8 mouse cellular contexts compared by ENCODE assay signal in genomic region chr2:121270521-121271235, GRCm38 (mm10). TPM values are rescaled to one million over a fixed set of nuclear protein-coding genes. Genes with fewer than 3 reads are reported as not detected.
DNase-seq lines count a peak whose midpoint lies in the region; ATAC-seq lines count a peak whose summit lies in the region.

No protein-coding gene starts in this region.

- H3K9ac ChIP-seq in kidney, embryonic 14.5 days (ENCODE audit: low read depth, low read length): peak overlapping the region; percentile 82
- peak overlapping the region; percentile 84 for H3K9ac ChIP-seq in forebrain, embryonic 15.5 days (replicated peaks)
- H3K9ac ChIP-seq in liver, embryonic 16.5 days (ENCODE audit: low read depth, low read length): peak overlapping the region; percentile 86

- 1% methylated on average over 33 of the region's 35 CpGs for WGBS in kidney, embryonic 14.5 days
- 2% methylated on average over 35 of the region's 35 CpGs for WGBS in forebrain, embryonic 15.5 days
- 1% methylated on average over 33 of the region's 35 CpGs for WGBS in liver, embryonic 16.5 days (ENCODE audit: insufficient replicate concordance)

- H3K27ac ChIP-seq in kidney, embryonic 14.5 days (ENCODE audit: low read depth, low read length): peak overlapping the region; percentile 49; the same call in 1 of the 2 replicates
- H3K27ac ChIP-seq in forebrain, embryonic 15.5 days (replicated peaks): peak overlapping the region; percentile 92
- H3K27ac ChIP-seq in liver, embryonic 16.5 days (ENCODE audit: low read length): 0 out of 2 replicates have a peak overlapping the region, but pooled peaks have one; percentile 33

- ATAC-seq in kidney, embryonic 14.5 days (ENCODE audit: low FRiP score, low TSS enrichment): peak; percentile 90
- ATAC-seq in forebrain, embryonic 15.5 days (replicated peaks): peak; percentile 85
- peak; percentile 47 for ATAC-seq in liver, embryonic 16.5 days (ENCODE audit: low read depth)

- no peaks in the 10 kb centered on the region for H3K27me3 ChIP-seq in kidney, embryonic 14.5 days (ENCODE audit: control insufficient read depth, insufficient read depth, low read length)
- no peaks in the 10 kb centered on the region for H3K27me3 ChIP-seq in forebrain, embryonic 15.5 days
- no peaks in the 10 kb centered on the region for H3K27me3 ChIP-seq in liver, embryonic 16.5 days (ENCODE audit: control insufficient read depth, insufficient read depth, low read depth, low read length)

- peaks cover 36% of the 10 kb centered on the region for H3K36me3 ChIP-seq in kidney, embryonic 14.5 days (ENCODE audit: control insufficient read depth, insufficient read depth, low read length)
- peaks cover 23% of the 10 kb centered on the region for H3K36me3 ChIP-seq in forebrain, embryonic 15.5 days
- no peaks in the 10 kb centered on the region; the same call in 1 of the 2 replicates for H3K36me3 ChIP-seq in liver, embryonic 16.5 days (ENCODE audit: control insufficient read depth, insufficient read depth)

- DNase-seq in kidney, postnatal 14 days: no peak
- DNase-seq in WW6 (ENCODE audit: low read depth, low spot score) (peak; percentile 38), MN1 (ENCODE audit: low spot score) (no peak)
- no peak for DNase-seq in gastrocnemius, adult 8-10 months (ENCODE audit: low spot score in 2 of 2)
- DNase-seq in spleen, postnatal 10 days (ENCODE audit: low spot score in 2 of 2): no peak

- peak overlapping the region; percentile 74 for H3K4me3 ChIP-seq in kidney, embryonic 14.5 days (ENCODE audit: low read length)
- H3K4me3 ChIP-seq in forebrain, embryonic 15.5 days: peak overlapping the region; percentile 74
- H3K4me3 ChIP-seq in liver, embryonic 16.5 days (ENCODE audit: low read depth, low read length): peak overlapping the region; percentile 92

- no peaks in the 10 kb centered on the region for H3K9me3 ChIP-seq in kidney, embryonic 14.5 days (ENCODE audit: control insufficient read depth, low read length)
- no peaks in the 10 kb centered on the region for H3K9me3 ChIP-seq in forebrain, embryonic 15.5 days
- no peaks in the 10 kb centered on the region for H3K9me3 ChIP-seq in liver, embryonic 16.5 days (replicated peaks; ENCODE audit: control insufficient read depth, low read length)

- H3K4me1 ChIP-seq in kidney, embryonic 14.5 days (ENCODE audit: control insufficient read depth, insufficient read depth, low read length): peaks cover 7% of the 10 kb centered on the region
- peaks cover 50% of the 10 kb centered on the region for H3K4me1 ChIP-seq in forebrain, embryonic 15.5 days
- peaks cover 12% of the 10 kb centered on the region for H3K4me1 ChIP-seq in liver, embryonic 16.5 days (ENCODE audit: control insufficient read depth, low read depth, low read length)

- H3K4me2 ChIP-seq in kidney, embryonic 14.5 days (replicated peaks; ENCODE audit: low read depth, low read length): peak overlapping the region; percentile 69
- H3K4me2 ChIP-seq in forebrain, embryonic 15.5 days (replicated peaks): peak overlapping the region; percentile 48
- peak overlapping the region; percentile 79 for H3K4me2 ChIP-seq in liver, embryonic 16.5 days (ENCODE audit: low read depth, low read length)

RNA-seq across cellular contexts. Expression of gene Trp53bp1, which starts 0.5 kb away (rescaled TPM):
- 55.0 and 91.9 TPM in 2 replicates for polyA plus RNA-seq in kidney, embryonic 14.5 days (2014; fragmentation: Nextera tagmentation; extraction: Ambion mirVana)
- 186 and 197 TPM in 2 replicates for polyA plus RNA-seq in forebrain, embryonic 15.5 days (2015; fragmentation: Nextera tagmentation; extraction: Ambion mirVana)
- polyA plus RNA-seq in liver, embryonic 16.5 days (2015; fragmentation: Nextera tagmentation; extraction: Ambion mirVana): 18.9 and 22.5 TPM in 2 replicates
- 10 to 100 TPM; 16.4 to 33.0 (median 23.5) TPM for total RNA-seq in gastrocnemius, adult 8-10 months (2022)

RNA-seq across cellular contexts. Expression of gene Map1a, which starts 18.7 kb away (rescaled TPM):
- 5.8 and 7.0 TPM in 2 replicates for polyA plus RNA-seq in kidney, embryonic 14.5 days (2014; fragmentation: Nextera tagmentation; extraction: Ambion mirVana)
- 9.4 and 13.9 TPM in 2 replicates for polyA plus RNA-seq in forebrain, embryonic 15.5 days (2015; fragmentation: Nextera tagmentation; extraction: Ambion mirVana)
- 0.19 and 0.21 TPM in 2 replicates for polyA plus RNA-seq in liver, embryonic 16.5 days (2015; fragmentation: Nextera tagmentation; extraction: Ambion mirVana)
- 10 to 100 TPM in 3 of 4 experiments, 1 to 10 TPM in 1; 7.9 to 12.2 (median 10.8) TPM for total RNA-seq in gastrocnemius, adult 8-10 months (2022)

Comparison
In these comparisons a context has a peak if more than half of its experiments do, and no peak if none do; other contexts are left out.
1. H3K27ac ChIP-seq: peak in every context shown above with its lines; median percentile 92 in forebrain, embryonic 15.5 days; 49 in kidney, embryonic 14.5 days; 33 in liver, embryonic 16.5 days.